7 mouse cellular contexts compared by ENCODE assay signal in genomic region chr2:131044354-131044852, GRCm38 (mm10). TPM values are rescaled to one million over a fixed set of nuclear protein-coding genes. Genes with fewer than 3 reads are reported as not detected.
DNase-seq lines count a peak whose midpoint lies in the region; ATAC-seq lines count a peak whose summit lies in the region.

No protein-coding gene starts in this region.

- no peak for DNase-seq in hindbrain, embryonic 10.5 days (ENCODE audit: low spot score)
- DNase-seq in hindbrain, embryonic 14.5 days (ENCODE audit: low spot score), result no peak
- DNase-seq in midbrain, embryonic 11.5 days (ENCODE audit: low spot score, missing footprints), result no peak
- DNase-seq in embryonic facial prominence, embryonic 14.5 days (ENCODE audit: low spot score), result peak; percentile 68
- DNase-seq in yolk sac, embryonic 10.5 days (ENCODE audit: low spot score), result peak; percentile 23
- DNase-seq in urinary bladder, postnatal 14 days (ENCODE audit: low spot score), result no peak

- H3K4me1 ChIP-seq in hindbrain, embryonic 10.5 days (replicated peaks), result peaks cover 28% of the 10 kb centered on the region
- no peaks in the 10 kb centered on the region for H3K4me1 ChIP-seq in hindbrain, embryonic 14.5 days (replicated peaks; ENCODE audit: control insufficient read depth, insufficient read depth, low read length)
- H3K4me1 ChIP-seq in midbrain, embryonic 12.5 days, result peaks cover 7% of the 10 kb centered on the region; the same call in 1 of the 2 replicates
- H3K4me1 ChIP-seq in midbrain, embryonic 11.5 days (ENCODE audit: control insufficient read depth, insufficient read depth, low read length), result peaks cover 3% of the 10 kb centered on the region; the same call in 1 of the 2 replicates
- H3K4me1 ChIP-seq in embryonic facial prominence, embryonic 14.5 days (ENCODE audit: control insufficient read depth, insufficient read depth, low read length), result peaks cover 20% of the 10 kb centered on the region

- ATAC-seq in hindbrain, embryonic 14.5 days (ENCODE audit: low FRiP score), result no peak
- no peak for ATAC-seq in midbrain, embryonic 12.5 days (ENCODE audit: low FRiP score, low read depth)
- ATAC-seq in midbrain, embryonic 11.5 days (ENCODE audit: low FRiP score), result no peak
- no peak for ATAC-seq in embryonic facial prominence, embryonic 14.5 days (ENCODE audit: low read depth)

- no peak overlapping the region for H3K27ac ChIP-seq in hindbrain, embryonic 10.5 days
- no peak overlapping the region for H3K27ac ChIP-seq in hindbrain, embryonic 14.5 days
- no peak overlapping the region for H3K27ac ChIP-seq in midbrain, embryonic 12.5 days (replicated peaks)
- H3K27ac ChIP-seq in midbrain, embryonic 11.5 days (ENCODE audit: low read depth, low read length), result no peak overlapping the region
- H3K27ac ChIP-seq in embryonic facial prominence, embryonic 14.5 days (replicated peaks; ENCODE audit: low read depth, low read length), result no peak overlapping the region

- no peak overlapping the region for H3K4me2 ChIP-seq in hindbrain, embryonic 14.5 days (replicated peaks)
- H3K4me2 ChIP-seq in midbrain, embryonic 12.5 days (replicated peaks), result peak overlapping the region; percentile 23; the same call in 1 of the 2 replicates
- no peak overlapping the region for H3K4me2 ChIP-seq in midbrain, embryonic 11.5 days
- H3K4me2 ChIP-seq in embryonic facial prominence, embryonic 14.5 days (ENCODE audit: low read depth, low read length), result peak overlapping the region; percentile 23

- H3K27me3 ChIP-seq in hindbrain, embryonic 10.5 days (ENCODE audit: insufficient read depth, poor library complexity, severe bottlenecking), result peaks cover 53% of the 10 kb centered on the region
- peaks cover 27% of the 10 kb centered on the region for H3K27me3 ChIP-seq in hindbrain, embryonic 14.5 days (ENCODE audit: control insufficient read depth, insufficient read depth, low read length)
- H3K27me3 ChIP-seq in midbrain, embryonic 12.5 days, result peaks cover 45% of the 10 kb centered on the region
- H3K27me3 ChIP-seq in midbrain, embryonic 11.5 days (ENCODE audit: control insufficient read depth, insufficient read depth, low read length), result peaks cover 33% of the 10 kb centered on the region
- peaks cover 28% of the 10 kb centered on the region for H3K27me3 ChIP-seq in embryonic facial prominence, embryonic 14.5 days (replicated peaks; ENCODE audit: control insufficient read depth, insufficient read depth, low read length)

- no peaks in the 10 kb centered on the region for H3K36me3 ChIP-seq in hindbrain, embryonic 10.5 days
- no peaks in the 10 kb centered on the region for H3K36me3 ChIP-seq in hindbrain, embryonic 14.5 days (replicated peaks; ENCODE audit: control insufficient read depth, insufficient read depth)
- no peaks in the 10 kb centered on the region for H3K36me3 ChIP-seq in midbrain, embryonic 12.5 days
- no peaks in the 10 kb centered on the region for H3K36me3 ChIP-seq in midbrain, embryonic 11.5 days (ENCODE audit: control insufficient read depth, insufficient read depth, low read length)
- no peaks in the 10 kb centered on the region for H3K36me3 ChIP-seq in embryonic facial prominence, embryonic 14.5 days (ENCODE audit: control insufficient read depth, insufficient read depth, low read length)

- H3K4me3 ChIP-seq in hindbrain, embryonic 10.5 days, result peak overlapping the region; percentile 40
- H3K4me3 ChIP-seq in hindbrain, embryonic 14.5 days (replicated peaks; ENCODE audit: low read length), result no peak overlapping the region
- no peak overlapping the region for H3K4me3 ChIP-seq in midbrain, embryonic 12.5 days
- no peak overlapping the region for H3K4me3 ChIP-seq in midbrain, embryonic 11.5 days (ENCODE audit: low read depth, low read length)
- no peak overlapping the region for H3K4me3 ChIP-seq in embryonic facial prominence, embryonic 14.5 days (ENCODE audit: low read depth, low read length)

- H3K9ac ChIP-seq in hindbrain, embryonic 14.5 days, result no peak overlapping the region
- no peak overlapping the region for H3K9ac ChIP-seq in midbrain, embryonic 12.5 days (replicated peaks)
- no peak overlapping the region for H3K9ac ChIP-seq in midbrain, embryonic 11.5 days (ENCODE audit: low read length)
- H3K9ac ChIP-seq in embryonic facial prominence, embryonic 14.5 days (ENCODE audit: low read depth, low read length), result no peak overlapping the region

- WGBS in hindbrain, embryonic 10.5 days, result 12% methylated on average over 7 of the region's 7 CpGs
- 13% methylated on average over 7 of the region's 7 CpGs for WGBS in hindbrain, embryonic 14.5 days
- 15% methylated on average over 7 of the region's 7 CpGs for WGBS in midbrain, embryonic 12.5 days
- 12% methylated on average over 7 of the region's 7 CpGs for WGBS in midbrain, embryonic 11.5 days
- 5% methylated on average over 7 of the region's 7 CpGs for WGBS in embryonic facial prominence, embryonic 14.5 days

- H3K9me3 ChIP-seq in hindbrain, embryonic 10.5 days, result no peaks in the 10 kb centered on the region
- no peaks in the 10 kb centered on the region for H3K9me3 ChIP-seq in hindbrain, embryonic 14.5 days (ENCODE audit: control insufficient read depth, low read length)
- H3K9me3 ChIP-seq in midbrain, embryonic 12.5 days, result no peaks in the 10 kb centered on the region
- H3K9me3 ChIP-seq in midbrain, embryonic 11.5 days (ENCODE audit: control insufficient read depth, low read length), result no peaks in the 10 kb centered on the region
- no peaks in the 10 kb centered on the region for H3K9me3 ChIP-seq in embryonic facial prominence, embryonic 14.5 days (ENCODE audit: control insufficient read depth, low read length)

RNA-seq across cellular contexts. Expression of gene Gfra4, which starts 1.5 kb away (rescaled TPM):
- 4.9 and 6.1 TPM in 2 replicates for polyA plus RNA-seq in hindbrain, embryonic 10.5 days (2016; fragmentation: Nextera tagmentation; extraction: Ambion mirVana)
- 49.2 and 50.8 TPM in 2 replicates for polyA plus RNA-seq in hindbrain, embryonic 14.5 days (2014; fragmentation: Nextera tagmentation; extraction: Ambion mirVana)
- 5.9 and 6.8 TPM in 2 replicates for polyA plus RNA-seq in midbrain, embryonic 12.5 days (2016; fragmentation: Nextera tagmentation; extraction: Ambion mirVana)
- 2.1 and 3.0 TPM in 2 replicates for polyA plus RNA-seq in midbrain, embryonic 11.5 days (2014; fragmentation: Nextera tagmentation; extraction: Ambion mirVana)
- polyA plus RNA-seq in embryonic facial prominence, embryonic 14.5 days (2014; fragmentation: Nextera tagmentation; extraction: Ambion mirVana), result 31.5 and 32.0 TPM in 2 replicates

RNA-seq across cellular contexts. Expression of gene Adam33, which starts 19.2 kb away (rescaled TPM):
- polyA plus RNA-seq in hindbrain, embryonic 10.5 days (2016; fragmentation: Nextera tagmentation; extraction: Ambion mirVana), result 0.29 and 0.55 TPM in 2 replicates
- 0.81 and 1.4 TPM in 2 replicates for polyA plus RNA-seq in hindbrain, embryonic 14.5 days (2014; fragmentation: Nextera tagmentation; extraction: Ambion mirVana)
- 2.0 and 2.1 TPM in 2 replicates for polyA plus RNA-seq in midbrain, embryonic 12.5 days (2016; fragmentation: Nextera tagmentation; extraction: Ambion mirVana)
- 0.64 and 0.68 TPM in 2 replicates for polyA plus RNA-seq in midbrain, embryonic 11.5 days (2014; fragmentation: Nextera tagmentation; extraction: Ambion mirVana)
- 18.4 and 22.7 TPM in 2 replicates for polyA plus RNA-seq in embryonic facial prominence, embryonic 14.5 days (2014; fragmentation: Nextera tagmentation; extraction: Ambion mirVana)

RNA-seq across cellular contexts. Expression of gene Siglec1, which starts 42.2 kb away (rescaled TPM):
- 0.10 and 0.16 TPM in 2 replicates for polyA plus RNA-seq in hindbrain, embryonic 10.5 days (2016; fragmentation: Nextera tagmentation; extraction: Ambion mirVana)
- polyA plus RNA-seq in hindbrain, embryonic 14.5 days (2014; fragmentation: Nextera tagmentation; extraction: Ambion mirVana), result 0.27 and 0.39 TPM in 2 replicates
- polyA plus RNA-seq in midbrain, embryonic 12.5 days (2016; fragmentation: Nextera tagmentation; extraction: Ambion mirVana), result 0.13 and 0.27 TPM in 2 replicates
- 0.10 TPM in 2 replicates for polyA plus RNA-seq in midbrain, embryonic 11.5 days (2014; fragmentation: Nextera tagmentation; extraction: Ambion mirVana)
- polyA plus RNA-seq in embryonic facial prominence, embryonic 14.5 days (2014; fragmentation: Nextera tagmentation; extraction: Ambion mirVana), result 0.58 and 0.70 TPM in 2 replicates

Comparison
In these comparisons a context has a peak if more than half of its experiments do, and no peak if none do; other contexts are left out.
1. H3K4me2 ChIP-seq: peak in midbrain, embryonic 12.5 days (single experiment) and embryonic facial prominence, embryonic 14.5 days (single experiment); none in hindbrain, embryonic 14.5 days (single experiment) and midbrain, embryonic 11.5 days (single experiment).
2. DNase-seq: peak in embryonic facial prominence, embryonic 14.5 days (single experiment) and yolk sac, embryonic 10.5 days (single experiment); none in hindbrain, embryonic 10.5 days (single experiment), hindbrain, embryonic 14.5 days (single experiment), midbrain, embryonic 11.5 days (single experiment) and urinary bladder, postnatal 14 days (single experiment).